8 mouse cellular contexts compared by ENCODE assay signal in genomic region chr11:70000396-70000898, GRCm38 (mm10). TPM values are rescaled to one million over a fixed set of nuclear protein-coding genes. Genes with fewer than 3 reads are reported as not detected.
DNase-seq lines count a peak whose midpoint lies in the region; ATAC-seq lines count a peak whose summit lies in the region.

TSS of gene Dvl2 (plus strand) at chr11:70000595.

- no peaks in the 10 kb centered on the region for H3K27me3 ChIP-seq in hindbrain, embryonic 13.5 days

- peak within 1 kb of the TSS; percentile 97 for H3K27ac ChIP-seq in hindbrain, embryonic 13.5 days
- H3K27ac ChIP-seq in macrophage = peak within 1 kb of the TSS; percentile 86

- H3K79me2 ChIP-seq in macrophage (ENCODE audit: inconsistent target) = peaks cover 78% of the 10 kb centered on the region

- peak within 1 kb of the TSS; percentile 77 for H3K4me3 ChIP-seq in hindbrain, embryonic 13.5 days
- peak within 1 kb of the TSS; percentile 82 for H3K4me3 ChIP-seq in macrophage (ENCODE audit: inconsistent target)

- peak within 1 kb of the TSS; percentile 85 for H3K4me2 ChIP-seq in hindbrain, embryonic 13.5 days

- 0% methylated on average over 47 of the region's 48 CpGs for WGBS in hindbrain, embryonic 13.5 days
- under 1% methylated on average over 48 of the region's 48 CpGs for WGBS in macrophage (ENCODE audit: missing documents)

- H3K9ac ChIP-seq in hindbrain, embryonic 13.5 days = peak within 1 kb of the TSS; percentile 89

- H3K36me3 ChIP-seq in hindbrain, embryonic 13.5 days = peaks cover 33% of the 10 kb centered on the region
- H3K36me3 ChIP-seq in macrophage (ENCODE audit: inconsistent target) = peaks cover 15% of the 10 kb centered on the region

- peak; percentile 98 for DNase-seq in R1 (ENCODE audit: low read depth, low spot score)
- DNase-seq in cerebellum, postnatal 14 days = peak; percentile 91 to 94
- peak; percentile 84 to 87 for DNase-seq in frontal cortex, postnatal 14 days (ENCODE audit: low spot score in 2 of 2)
- DNase-seq in left cerebral cortex, adult 18-20 months (ENCODE audit: low spot score in 2 of 2) = peak; percentile 84 to 88
- DNase-seq in right cerebral cortex, adult 18-20 months = peak; percentile 92
- DNase-seq in urinary bladder, postnatal 10 days (ENCODE audit: low spot score) = peak; percentile 69

- no peaks in the 10 kb centered on the region for H3K9me3 ChIP-seq in hindbrain, embryonic 13.5 days

- H3K4me1 ChIP-seq in hindbrain, embryonic 13.5 days (replicated peaks) = peaks cover 65% of the 10 kb centered on the region

- peak; percentile 69 for ATAC-seq in hindbrain, embryonic 13.5 days (ENCODE audit: low FRiP score)

RNA-seq across cellular contexts. Expression of gene Dvl2, which starts in this region (rescaled TPM):
- polyA plus RNA-seq in hindbrain, embryonic 13.5 days (2015; fragmentation: Nextera tagmentation; extraction: Ambion mirVana) = 26.8 and 28.6 TPM in 2 replicates
- 10 to 100 TPM; 28.6 to 32.9 TPM for total RNA-seq in left cerebral cortex, adult 18-20 months (2021)
- total RNA-seq in macrophage (2018; cell fraction: chromatin; rRNA removed) = 100 to 1,000 TPM in 1 of 26 experiments, 10 to 100 TPM in 25; 10.7 to 113 (median 32.6) TPM
- 10 to 100 TPM in 20 of 26 experiments, 1 to 10 TPM in 6; 5.2 to 24.7 (median 11.7) TPM for total RNA-seq in macrophage (2018; cell fraction: cytosol; rRNA removed)
- 10 to 100 TPM in 25 of 26 experiments, 1 to 10 TPM in 1; 8.3 to 75.4 (median 18.6) TPM for total RNA-seq in macrophage (2018; cell fraction: nucleus; rRNA removed)
- polyA plus RNA-seq in macrophage (2018) = 10.8 to 21.7 TPM (median 11.8 TPM) in 3 replicates

Comparison
In these comparisons a context has a peak if more than half of its experiments do, and no peak if none do; other contexts are left out.
1. Peak in every context shown above with its lines: DNase-seq, ATAC-seq, H3K4me3 ChIP-seq and H3K27ac ChIP-seq.